Mouse (Mus musculus): Measurements from ENCODE around the gene Rsph10b.
"Not testable (repeated sequence)": the region's sequence is repeated elsewhere in the genome, so short reads cannot be mapped to it uniquely, and the experiment has no call there.

The Rsph10b gene

GRCm38 (mm10) chr5:143993260-143993659 lies 60.4 kb downstream of the Rsph10b start:
- DNase-seq (ENCODE audit: low spot score), result no peak

- no peak for DNase-seq (ENCODE audit: low spot score)
These were observed 61.0 kb downstream of the Rsph10b start for GRCm38 (mm10) chr5:143993849-143994248.

- no peak for DNase-seq (ENCODE audit: low spot score)
These were observed 62.0 kb downstream of the Rsph10b start for GRCm38 (mm10) chr5:143994632-143995365.

- no peak for DNase-seq (ENCODE audit: low spot score)
These were observed 66.6 kb downstream of the Rsph10b start for GRCm38 (mm10) chr5:143999409-143999808.

DNA sequence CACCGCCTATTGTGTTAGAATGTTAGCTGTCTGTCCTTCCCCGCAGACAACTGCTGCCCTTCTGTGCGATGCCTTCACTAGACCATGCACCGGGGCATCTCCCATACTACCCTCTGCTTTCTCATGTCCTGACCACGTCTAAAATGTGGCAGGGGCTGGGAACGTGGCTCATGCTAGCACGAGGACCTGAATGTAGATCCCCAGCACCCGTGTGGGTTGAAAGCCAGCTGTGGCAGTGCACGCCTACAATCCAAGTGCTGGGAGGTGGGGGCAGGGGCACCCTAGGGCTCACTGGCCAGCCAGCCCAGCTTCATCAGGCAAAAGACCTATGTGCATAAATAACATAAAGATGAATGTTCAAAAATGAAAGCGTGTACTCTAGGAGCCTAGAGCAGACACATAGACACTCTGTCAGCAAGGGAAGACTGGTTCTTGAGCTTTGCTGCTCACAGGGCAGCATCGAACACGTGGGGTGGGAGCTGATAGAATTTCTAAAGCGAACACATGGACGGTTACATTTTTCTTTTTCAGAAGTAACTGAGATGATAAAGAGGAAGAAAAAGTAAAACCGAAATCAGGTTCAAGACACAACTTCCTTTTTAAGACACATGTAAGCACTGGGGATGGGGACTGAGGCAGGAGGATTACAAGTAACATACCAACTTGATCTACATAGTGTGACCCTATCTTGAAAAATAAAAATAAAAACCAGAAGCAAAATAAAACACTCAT lies 69.8 kb downstream of the Rsph10b start:
- no peak for DNase-seq (ENCODE audit: low spot score)

DNA sequence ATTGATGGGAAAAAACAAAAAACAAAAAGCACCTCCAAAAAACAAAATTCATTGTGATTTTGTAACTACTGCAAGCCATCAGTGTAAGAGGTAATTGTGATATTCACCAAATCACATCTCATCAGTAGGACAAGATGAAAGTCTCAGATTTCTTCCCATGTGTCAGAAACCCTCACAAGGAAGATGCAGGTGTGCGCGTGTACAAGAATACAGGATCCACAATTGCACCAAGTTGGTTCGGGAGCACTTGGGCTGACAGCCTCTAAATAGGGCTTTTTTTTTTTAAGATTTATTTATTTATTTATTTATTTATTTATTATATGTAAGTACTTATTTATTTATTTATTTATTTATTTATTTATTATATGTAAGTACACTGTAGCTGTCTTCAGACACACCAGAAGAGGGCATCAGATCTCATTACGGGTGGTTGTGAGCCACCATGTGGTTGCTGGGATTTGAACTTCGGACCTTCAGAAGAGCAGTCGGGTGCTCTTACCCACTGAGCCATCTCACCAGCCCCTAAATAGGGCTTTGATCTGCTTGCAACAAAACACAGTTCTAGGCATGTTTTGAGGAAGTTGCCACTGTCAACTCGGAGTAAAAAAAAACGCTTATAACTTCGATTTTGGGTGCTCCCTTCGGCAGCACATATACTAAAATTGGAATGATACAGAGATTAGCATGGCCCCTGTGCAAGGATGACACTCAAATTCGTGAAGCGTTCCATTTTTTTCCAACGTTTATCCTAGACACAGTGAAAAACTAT lies 80.7 kb downstream of the Rsph10b start:
- DNase-seq (ENCODE audit: low spot score), result not testable (repeated sequence)

DNA sequence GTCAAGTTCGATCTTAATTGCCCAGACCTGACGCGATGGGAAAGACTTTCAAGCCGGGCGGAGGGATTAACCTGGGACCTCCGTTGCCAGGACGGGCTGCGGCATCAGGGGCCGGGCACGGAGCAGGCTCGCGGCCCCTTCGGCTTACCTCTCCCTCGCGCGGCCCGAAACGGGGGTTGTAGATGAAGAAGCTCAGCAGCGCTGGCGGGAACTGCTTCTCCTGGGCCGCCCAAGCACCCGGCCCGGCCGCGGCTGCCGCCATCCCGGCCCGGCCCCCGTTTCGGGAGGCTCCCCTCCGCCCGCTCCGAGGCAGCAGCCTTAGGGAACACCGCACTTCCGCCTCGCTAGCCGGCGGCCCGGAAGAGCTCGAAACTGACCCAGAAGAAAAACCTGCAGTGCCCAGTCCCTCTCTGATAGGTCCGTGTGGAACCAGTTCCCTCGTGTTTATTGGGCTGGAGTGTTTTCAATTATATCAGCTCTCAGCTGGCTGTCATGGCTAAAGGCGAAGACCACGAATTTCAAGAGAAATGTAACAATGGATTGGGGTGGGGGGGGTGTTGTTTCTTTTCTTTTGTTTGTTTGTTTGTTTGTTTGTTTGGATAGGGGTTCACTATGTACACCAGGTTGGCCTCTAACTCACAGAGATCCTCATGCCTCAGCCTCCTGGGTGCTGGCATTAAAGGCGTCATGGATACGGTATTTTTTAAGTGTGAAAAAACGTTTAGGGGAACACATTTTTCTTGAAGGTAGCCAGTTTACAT lies 81.9 kb downstream of the Rsph10b start, which contains the start of gene Ccz1:
Gene Ccz1 (minus strand): TSS at position 327 of the 761 bp plus-strand sequence.
- peak; percentile 74 for DNase-seq (ENCODE audit: low spot score)

GRCm38 (mm10) chr5:144015312-144015650 lies 82.4 kb downstream of the Rsph10b start:
- DNase-seq (ENCODE audit: low spot score), result no peak

- DNase-seq (ENCODE audit: low spot score), result no peak
These were observed 83.0 kb downstream of the Rsph10b start for GRCm38 (mm10) chr5:144015845-144016244.

GRCm38 (mm10) chr5:144026620-144027263 lies 93.9 kb downstream of the Rsph10b start, which contains the start of gene Ocm:
Gene Ocm, minus strand, starts transcription at chr5:144026670.
- DNase-seq (ENCODE audit: low spot score), result no peak

GRCm38 (mm10) chr5:144032491-144032890 lies 99.7 kb downstream of the Rsph10b start:
- DNase-seq (ENCODE audit: low spot score), result no peak

- no peak for DNase-seq (ENCODE audit: low spot score)
These were observed 101.7 kb downstream of the Rsph10b start for GRCm38 (mm10) chr5:144034567-144034966.

Measured in urinary bladder, postnatal 14 days (tissue).